Comparison of ENCODE assay signal across 16 mouse cellular contexts in genomic region chr11:59239428-59239785, GRCm38 (mm10). TPM values are rescaled to one million over a fixed set of nuclear protein-coding genes. Genes with fewer than 3 reads are reported as not detected.
DNase-seq lines count a peak whose midpoint lies in the region; ATAC-seq and TF ChIP-seq lines count a peak whose summit lies in the region.
"Had no signal": no experiment of that assay in that cellular context is flagged by ENCODE, and none has a peak within 500 bp of the region (broad histone marks: within the 10 kb centered on the region; RNA-seq: fewer than 3 reads in every experiment).

No protein-coding gene starts in this region.

- H3K4me1 ChIP-seq in heart, embryonic 13.5 days, result peaks cover 11% of the 10 kb centered on the region
- H3K4me1 ChIP-seq in heart, adult 2 months (ENCODE audit: control insufficient read depth, insufficient read depth, low read length), result peaks cover 1% of the 10 kb centered on the region; the same call in 1 of the 2 replicates
- peaks cover 0 to 18% of the 10 kb centered on the region in 2 experiments; a peak in 2 of 4 replicates for H3K4me1 ChIP-seq in CH12.LX (ENCODE audit: control insufficient read depth in 1 of 2, insufficient read depth in 2 of 2)
- peaks cover 8% of the 10 kb centered on the region for H3K4me1 ChIP-seq in forebrain, embryonic 15.5 days
- H3K4me1 ChIP-seq in limb, embryonic 12.5 days (replicated peaks), result peaks cover 24% of the 10 kb centered on the region

- H3K27me3 ChIP-seq in heart, embryonic 13.5 days (replicated peaks), result peaks cover 69% of the 10 kb centered on the region
- no peaks in the 10 kb centered on the region; the same call in 1 of the 2 replicates for H3K27me3 ChIP-seq in heart, adult 2 months (ENCODE audit: control insufficient read depth, insufficient read depth, low read length)
- peaks cover 75% of the 10 kb centered on the region for H3K27me3 ChIP-seq in CH12.LX (replicated peaks)
- H3K27me3 ChIP-seq in forebrain, embryonic 15.5 days, result no peaks in the 10 kb centered on the region
- peaks cover 47% of the 10 kb centered on the region for H3K27me3 ChIP-seq in limb, embryonic 12.5 days
- H3K27me3 ChIP-seq: embryonic facial prominence, embryonic 15.5 days had no signal

- TF ChIP-seq CTCF in heart, adult 2 months (IDR thresholded peaks at IDR 0.05), result no peak
- no peak for TF ChIP-seq CTCF in CH12.LX (conservative IDR thresholded peaks at IDR 0.05 in 1 of 2, IDR thresholded peaks at IDR 0.05 in 1 of 2; ENCODE audit: low read depth in 2 of 2, low read length in 2 of 2)

- intact Hi-C loops in heart, adult 2 months (cut with DNase I), result loop anchor here (5.0 kb wide), 1 partner anchor 243 kb away; no protein-coding TSS in a partner anchor
- intact Hi-C loops in gastrocnemius, postnatal 14 days (cut with DNase I; ENCODE audit: low total_unique reads), result loop anchor here (10.0 kb wide), 1 partner anchor 245 kb away; no protein-coding TSS in a partner anchor

- 0 out of 2 replicates have a peak overlapping the region, but pooled peaks have one; percentile 9 for H3K4me2 ChIP-seq in heart, embryonic 13.5 days
- H3K4me2 ChIP-seq in CH12.LX (ENCODE audit: insufficient read depth, low read depth, poor library complexity, severe bottlenecking), result 0 out of 2 replicates have a peak overlapping the region, but pooled peaks have one; percentile 0
- H3K4me2 ChIP-seq in forebrain, embryonic 15.5 days (replicated peaks), result no peak overlapping the region
- peak overlapping the region; percentile 1; the same call in 1 of the 2 replicates for H3K4me2 ChIP-seq in limb, embryonic 12.5 days
- H3K4me2 ChIP-seq: embryonic facial prominence, embryonic 15.5 days; liver, embryonic 11.5 days had no signal

- dilution Hi-C loops in CH12.LX (cut with MboI; ENCODE audit: extremely low pct_ligation_motif_present, extremely low pct_unique_long_range_greater_than_20kb, low sequenced_read_pairs), result no loop called here

- no peak overlapping the region for H3K9ac ChIP-seq in heart, embryonic 13.5 days
- no peak overlapping the region for H3K9ac ChIP-seq in heart, adult 2 months (ENCODE audit: low read depth, low read length)
- H3K9ac ChIP-seq in CH12.LX (ENCODE audit: insufficient read depth, low read depth), result no peak overlapping the region
- no peak overlapping the region for H3K9ac ChIP-seq in forebrain, embryonic 15.5 days (replicated peaks)
- H3K9ac ChIP-seq in limb, embryonic 12.5 days (replicated peaks), result no peak overlapping the region; the same call in 1 of the 2 replicates
- H3K9ac ChIP-seq: embryonic facial prominence, embryonic 15.5 days had no signal

- no peak for ATAC-seq in heart, embryonic 13.5 days (ENCODE audit: extremely low read depth, insufficient number of reproducible peaks, low FRiP score, low TSS enrichment)
- ATAC-seq in forebrain, embryonic 15.5 days (replicated peaks), result 0 out of 2 replicates have a peak, but pooled peaks have one; percentile 13
- 0 out of 2 replicates have a peak, but pooled peaks have one; percentile 3 for ATAC-seq in limb, embryonic 12.5 days (ENCODE audit: insufficient number of reproducible peaks, insufficient read depth, low FRiP score, low TSS enrichment, low read depth)
- ATAC-seq in erythroblast, adult 5-6 weeks (replicated peaks; ENCODE audit: low FRiP score, poor library complexity, severe bottlenecking), result no peak

- H3K4me3 ChIP-seq in heart, embryonic 13.5 days, result no peak overlapping the region
- no peak overlapping the region for H3K4me3 ChIP-seq in heart, adult 2 months
- no peak overlapping the region for H3K4me3 ChIP-seq in CH12.LX (replicated peaks in 1 of 3; ENCODE audit: low read depth in 2 of 3, low read length in 2 of 3, poor library complexity in 1 of 3)
- H3K4me3 ChIP-seq in forebrain, embryonic 15.5 days, result no peak overlapping the region
- 0 out of 2 replicates have a peak overlapping the region, but pooled peaks have one; percentile 0 for H3K4me3 ChIP-seq in limb, embryonic 12.5 days (replicated peaks)
- H3K4me3 ChIP-seq: embryonic facial prominence, embryonic 15.5 days had no signal

- in situ Hi-C loops in CH12.LX (cut with MboI; ENCODE audit: low pct_ligation_motif_present, low pct_unique_long_range_greater_than_20kb, low sequenced_read_pairs), result no loop called here

- no peak for DNase-seq in heart, adult 2 months
- no peak for DNase-seq in CH12.LX (ENCODE audit: extremely low read depth)
- DNase-seq in gastrocnemius, postnatal 14 days, result no peak
- DNase-seq in thymus, postnatal 36 days, result no peak

- TF ChIP-seq EP300 in heart, adult 2 months (IDR thresholded peaks at IDR 0.05; ENCODE audit: insufficient read depth, low read depth, low read length), result no peak
- TF ChIP-seq EP300 in CH12.LX (IDR thresholded peaks at IDR 0.05; ENCODE audit: low read length), result no peak

- TF ChIP-seq RAD21 in CH12.LX (IDR thresholded peaks at IDR 0.05; ENCODE audit: low read depth, low read length), result no peak

- H3K27ac ChIP-seq in heart, embryonic 13.5 days (replicated peaks), result no peak overlapping the region
- no peak overlapping the region for H3K27ac ChIP-seq in heart, adult 2 months
- H3K27ac ChIP-seq in CH12.LX (ENCODE audit: insufficient read depth, low read depth), result no peak overlapping the region
- H3K27ac ChIP-seq in forebrain, embryonic 15.5 days (replicated peaks), result no peak overlapping the region
- no peak overlapping the region for H3K27ac ChIP-seq in limb, embryonic 12.5 days
- H3K27ac ChIP-seq: embryonic facial prominence, embryonic 15.5 days had no signal

- no peaks in the 10 kb centered on the region for H3K36me3 ChIP-seq in heart, embryonic 13.5 days
- H3K36me3 ChIP-seq in heart, adult 2 months (ENCODE audit: control insufficient read depth, insufficient read depth, low read length), result no peaks in the 10 kb centered on the region
- no peaks in the 10 kb centered on the region for H3K36me3 ChIP-seq in CH12.LX (replicated peaks in 1 of 2; ENCODE audit: control insufficient read depth in 1 of 2, insufficient read depth in 1 of 2, low read length in 1 of 2)
- H3K36me3 ChIP-seq in forebrain, embryonic 15.5 days, result no peaks in the 10 kb centered on the region
- H3K36me3 ChIP-seq in limb, embryonic 12.5 days, result no peaks in the 10 kb centered on the region
- H3K36me3 ChIP-seq: embryonic facial prominence, embryonic 15.5 days; G1E had no signal

- H3K79me2 ChIP-seq in heart, adult 2 months (replicated peaks; ENCODE audit: control insufficient read depth, insufficient read depth, low read length), result no peaks in the 10 kb centered on the region
- no peaks in the 10 kb centered on the region for H3K79me2 ChIP-seq in CH12.LX (replicated peaks; ENCODE audit: control insufficient read depth, extremely low read depth, insufficient read depth, poor library complexity, severe bottlenecking)

- no peaks in the 10 kb centered on the region for H3K9me3 ChIP-seq in heart, embryonic 13.5 days
- H3K9me3 ChIP-seq in CH12.LX (replicated peaks; ENCODE audit: low read length), result no peaks in the 10 kb centered on the region
- no peaks in the 10 kb centered on the region for H3K9me3 ChIP-seq in forebrain, embryonic 15.5 days
- no peaks in the 10 kb centered on the region for H3K9me3 ChIP-seq in limb, embryonic 12.5 days
- H3K9me3 ChIP-seq: embryonic facial prominence, embryonic 15.5 days; G1E had no signal

- TF ChIP-seq POLR2A in heart, adult 2 months (IDR thresholded peaks at IDR 0.05; ENCODE audit: insufficient read depth, low read depth, low read length), result no peak
- TF ChIP-seq POLR2A in CH12.LX (IDR thresholded peaks at IDR 0.05; ENCODE audit: low read depth, low read length), result no peak

- WGBS in heart, embryonic 13.5 days, result 66% methylated on average over 4 of the region's 4 CpGs
- 64% methylated on average over 4 of the region's 4 CpGs for WGBS in heart, adult 2 months
- 61% methylated on average over 4 of the region's 4 CpGs for WGBS in forebrain, embryonic 15.5 days
- WGBS in limb, embryonic 12.5 days, result 19% methylated on average over 4 of the region's 4 CpGs

RNA-seq across cellular contexts. Expression of gene Arf1, which starts 11.3 kb away (rescaled TPM):
- polyA plus RNA-seq in heart, embryonic 13.5 days (2015; fragmentation: Nextera tagmentation; extraction: Ambion mirVana), result 582 and 610 TPM in 2 replicates
- total RNA-seq in heart, adult 2 months (2021), result 100 to 1,000 TPM; 245 to 274 TPM
- 345 and 383 TPM in 2 replicates for polyA plus RNA-seq in heart, adult 2 months (2012; rRNA removed)
- total RNA-seq in CH12.LX (2012; rRNA removed), result 509 and 590 TPM in 2 replicates
- 475 and 498 TPM in 2 replicates for total RNA-seq in CH12.LX (2014; rRNA removed)
- 680 and 733 TPM in 2 replicates for polyA plus RNA-seq in CH12.LX (2012; ENCODE audit: insufficient read length, low read depth)
- polyA plus RNA-seq in forebrain, embryonic 15.5 days (2015; fragmentation: Nextera tagmentation; extraction: Ambion mirVana), result 614 and 626 TPM in 2 replicates
- 602 and 603 TPM in 2 replicates for polyA plus RNA-seq in limb, embryonic 12.5 days (2016; fragmentation: Nextera tagmentation; extraction: Ambion mirVana)
- total RNA-seq in gastrocnemius, postnatal 14 days (2021), result 100 to 1,000 TPM; 195 to 207 TPM
- 111 and 132 TPM in 2 replicates for total RNA-seq in erythroblast, adult 5-6 weeks (2015; ENCODE audit: low replicate concordance)
- 93.9 and 107 TPM in 2 replicates for total RNA-seq in erythroblast, adult 5-6 weeks (2017; ENCODE audit: low replicate concordance)

RNA-seq across cellular contexts. Expression of gene 2310033P09Rik, which starts 31.3 kb away (rescaled TPM):
- 22.6 and 23.1 TPM in 2 replicates for polyA plus RNA-seq in heart, embryonic 13.5 days (2015; fragmentation: Nextera tagmentation; extraction: Ambion mirVana)
- total RNA-seq in heart, adult 2 months (2021), result 1 to 10 TPM; 8.4 to 9.4 TPM
- polyA plus RNA-seq in heart, adult 2 months (2012; rRNA removed), result 10.7 and 12.1 TPM in 2 replicates
- total RNA-seq in CH12.LX (2012; rRNA removed) (15.3 and 18.2 TPM in 2 replicates), CH12.LX (2014; rRNA removed) (7.9 and 8.6 TPM in 2 replicates)
- polyA plus RNA-seq in CH12.LX (2012; ENCODE audit: insufficient read length, low read depth), result 44.1 and 50.2 TPM in 2 replicates
- 27.8 and 31.5 TPM in 2 replicates for polyA plus RNA-seq in forebrain, embryonic 15.5 days (2015; fragmentation: Nextera tagmentation; extraction: Ambion mirVana)
- polyA plus RNA-seq in limb, embryonic 12.5 days (2016; fragmentation: Nextera tagmentation; extraction: Ambion mirVana), result 34.8 and 36.9 TPM in 2 replicates
- total RNA-seq in gastrocnemius, postnatal 14 days (2021), result 1 to 10 TPM; 4.1 to 4.6 TPM
- total RNA-seq in erythroblast, adult 5-6 weeks (2015; ENCODE audit: low replicate concordance), result 0.77 and 6.9 TPM in 2 replicates
- 4.4 and 8.2 TPM in 2 replicates for total RNA-seq in erythroblast, adult 5-6 weeks (2017; ENCODE audit: low replicate concordance)

RNA-seq across cellular contexts. Expression of gene Mrpl55, which starts 37.1 kb away (rescaled TPM):
- 105 and 117 TPM in 2 replicates for polyA plus RNA-seq in heart, embryonic 13.5 days (2015; fragmentation: Nextera tagmentation; extraction: Ambion mirVana)
- 100 to 1,000 TPM; 113 to 117 TPM for total RNA-seq in heart, adult 2 months (2021)
- polyA plus RNA-seq in heart, adult 2 months (2012; rRNA removed), result 78.1 and 110 TPM in 2 replicates
- total RNA-seq in CH12.LX (2012; rRNA removed), result 74.4 and 80.4 TPM in 2 replicates
- 81.1 and 92.9 TPM in 2 replicates for total RNA-seq in CH12.LX (2014; rRNA removed)
- 72.0 and 88.2 TPM in 2 replicates for polyA plus RNA-seq in CH12.LX (2012; ENCODE audit: insufficient read length, low read depth)
- polyA plus RNA-seq in forebrain, embryonic 15.5 days (2015; fragmentation: Nextera tagmentation; extraction: Ambion mirVana), result 95.4 and 96.1 TPM in 2 replicates
- polyA plus RNA-seq in limb, embryonic 12.5 days (2016; fragmentation: Nextera tagmentation; extraction: Ambion mirVana), result 93.9 and 94.7 TPM in 2 replicates
- 10 to 100 TPM; 36.6 to 44.3 TPM for total RNA-seq in gastrocnemius, postnatal 14 days (2021)
- 5.4 and 11.3 TPM in 2 replicates for total RNA-seq in erythroblast, adult 5-6 weeks (2015; ENCODE audit: low replicate concordance)
- total RNA-seq in erythroblast, adult 5-6 weeks (2017; ENCODE audit: low replicate concordance), result 10.1 and 14.1 TPM in 2 replicates

RNA-seq across cellular contexts. Expression of gene Guk1, which starts 47.4 kb away (rescaled TPM):
- polyA plus RNA-seq in heart, embryonic 13.5 days (2015; fragmentation: Nextera tagmentation; extraction: Ambion mirVana), result 114 and 123 TPM in 2 replicates
- total RNA-seq in heart, adult 2 months (2021), result 100 to 1,000 TPM in 1 of 2 experiments, 10 to 100 TPM in 1; 97.5 to 113 TPM
- 120 and 127 TPM in 2 replicates for polyA plus RNA-seq in heart, adult 2 months (2012; rRNA removed)
- 148 and 149 TPM in 2 replicates for total RNA-seq in CH12.LX (2012; rRNA removed)
- 130 and 148 TPM in 2 replicates for total RNA-seq in CH12.LX (2014; rRNA removed)
- polyA plus RNA-seq in CH12.LX (2012; ENCODE audit: insufficient read length, low read depth), result 111 and 139 TPM in 2 replicates
- 176 and 183 TPM in 2 replicates for polyA plus RNA-seq in forebrain, embryonic 15.5 days (2015; fragmentation: Nextera tagmentation; extraction: Ambion mirVana)
- polyA plus RNA-seq in limb, embryonic 12.5 days (2016; fragmentation: Nextera tagmentation; extraction: Ambion mirVana), result 121 and 130 TPM in 2 replicates
- total RNA-seq in gastrocnemius, postnatal 14 days (2021), result 10 to 100 TPM; 17.1 to 20.2 TPM
- total RNA-seq in erythroblast, adult 5-6 weeks (2015; ENCODE audit: low replicate concordance), result 13.8 and 20.4 TPM in 2 replicates
- 4.5 and 8.2 TPM in 2 replicates for total RNA-seq in erythroblast, adult 5-6 weeks (2017; ENCODE audit: low replicate concordance)

RNA-seq across cellular contexts. Expression of gene Wnt3a, which starts 51.1 kb away (rescaled TPM):
- polyA plus RNA-seq in heart, embryonic 13.5 days (2015; fragmentation: Nextera tagmentation; extraction: Ambion mirVana), result not detected in 2 replicates
- total RNA-seq in heart, adult 2 months (2021), result not detected
- not detected in 2 replicates for polyA plus RNA-seq in heart, adult 2 months (2012; rRNA removed)
- total RNA-seq in CH12.LX (2012; rRNA removed) (not detected in 2 replicates), CH12.LX (2014; rRNA removed) (not detected in 2 replicates)
- not detected in 2 replicates for polyA plus RNA-seq in CH12.LX (2012; ENCODE audit: insufficient read length, low read depth)
- 1.2 and 2.2 TPM in 2 replicates for polyA plus RNA-seq in forebrain, embryonic 15.5 days (2015; fragmentation: Nextera tagmentation; extraction: Ambion mirVana)
- polyA plus RNA-seq in limb, embryonic 12.5 days (2016; fragmentation: Nextera tagmentation; extraction: Ambion mirVana), result 1.6 and 2.6 TPM in 2 replicates
- not detected for total RNA-seq in gastrocnemius, postnatal 14 days (2021)
- total RNA-seq in erythroblast, adult 5-6 weeks (2015; ENCODE audit: low replicate concordance), result not detected in 2 replicates
- total RNA-seq in erythroblast, adult 5-6 weeks (2017; ENCODE audit: low replicate concordance), result 0.42 TPM in 1 of 2 replicates, not detected in the other
- total RNA-seq: adrenal gland, postnatal 25 days; G1E; granulocyte monocyte progenitor cell, adult 5-6 weeks; heart, postnatal 25 days; left cerebral cortex, adult 8-10 months had no signal
- polyA plus RNA-seq: C2C12; G1E; liver, embryonic 11.5 days had no signal

Comparison
In these comparisons a context has a peak if more than half of its experiments do, and no peak if none do; other contexts are left out.
1. ATAC-seq: peak in forebrain, embryonic 15.5 days (single experiment) and limb, embryonic 12.5 days (single experiment); none in heart, embryonic 13.5 days (single experiment) and erythroblast, adult 5-6 weeks (single experiment).